In the genomic region with DNA sequence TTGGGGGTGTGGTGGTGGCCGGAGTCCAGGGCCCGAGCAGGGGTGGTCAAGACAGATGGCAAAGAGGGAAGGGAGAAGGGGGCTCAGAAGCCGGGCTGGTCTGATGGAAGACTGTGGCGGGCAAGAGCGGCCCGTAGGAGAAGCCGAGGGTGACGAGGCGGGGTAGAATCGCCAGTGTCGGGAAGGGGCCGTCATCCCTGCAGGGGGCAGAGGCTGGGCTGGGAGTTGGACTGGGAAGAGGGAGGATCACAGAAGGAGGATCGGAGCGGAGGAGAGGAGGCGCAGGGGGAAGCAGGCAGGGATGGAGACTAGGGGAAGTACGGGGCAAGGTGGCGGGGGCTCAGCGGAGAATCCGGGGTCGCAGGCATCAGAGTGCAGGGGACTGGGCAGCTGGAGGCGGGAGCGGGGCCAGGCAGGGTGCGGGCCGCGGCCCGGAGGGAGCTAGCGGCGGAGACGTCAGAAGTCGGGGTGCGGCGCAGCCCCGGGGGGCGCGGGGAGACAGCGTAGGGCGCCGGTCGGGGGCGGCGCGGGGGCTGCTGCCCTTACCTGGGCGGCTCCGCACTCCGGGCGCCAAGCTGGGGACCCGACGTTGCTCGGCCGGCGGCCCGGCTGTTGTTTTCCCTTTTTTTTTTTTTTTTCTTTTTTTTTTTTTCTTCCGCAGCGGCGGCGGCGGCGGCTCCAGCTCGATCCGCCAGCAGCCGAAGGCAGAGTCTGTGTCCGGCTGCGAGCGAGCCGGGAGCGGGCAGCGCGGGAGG, we compare ENCODE assay signal across 8 mouse cellular contexts. TPM values are rescaled to one million over a fixed set of nuclear protein-coding genes. Genes with fewer than 3 reads are reported as not detected.
DNase-seq lines count a peak whose midpoint lies in the region; ATAC-seq and TF ChIP-seq lines count a peak whose summit lies in the region.

A gene (minus strand): TSS at position 713 of the 755 bp plus-strand sequence.

- H3K9ac ChIP-seq in stomach, embryonic 14.5 days (replicated peaks; ENCODE audit: low read depth, low read length) = peak within 1 kb of the TSS; percentile 48

- peaks cover 17% of the 10 kb centered on the region for H3K27me3 ChIP-seq in spleen, adult 2 months (ENCODE audit: control insufficient read depth, insufficient read depth, low read length)
- no peaks in the 10 kb centered on the region for H3K27me3 ChIP-seq in stomach, embryonic 14.5 days (ENCODE audit: control insufficient read depth, insufficient read depth, low read length)

- WGBS in spleen, adult 2 months = 3% methylated on average over 56 of the region's 68 CpGs
- 1% methylated on average over 63 of the region's 68 CpGs for WGBS in stomach, embryonic 14.5 days

- ATAC-seq in stomach, embryonic 14.5 days (ENCODE audit: insufficient number of reproducible peaks, insufficient read depth, low FRiP score, low read depth) = no peak

- no peak for TF ChIP-seq CTCF in spleen, adult 2 months (IDR thresholded peaks at IDR 0.05; ENCODE audit: extremely low read depth, insufficient read depth, insufficient read length, insufficient replicate concordance)

- peaks cover 4% of the 10 kb centered on the region; the same call in 1 of the 2 replicates for H3K4me1 ChIP-seq in spleen, adult 2 months (ENCODE audit: control insufficient read depth, insufficient read depth, insufficient read length)
- peaks cover 20% of the 10 kb centered on the region for H3K4me1 ChIP-seq in stomach, embryonic 14.5 days (ENCODE audit: control insufficient read depth, insufficient read depth, low read length)

- H3K27ac ChIP-seq in spleen, adult 2 months (ENCODE audit: insufficient read depth, low read length) = no peak within 1 kb of the TSS
- H3K27ac ChIP-seq in stomach, embryonic 14.5 days (ENCODE audit: low read length) = no peak within 1 kb of the TSS

- DNase-seq in spleen, adult 2 months (ENCODE audit: low read depth in 1 of 2, low spot score in 2 of 2) = no peak
- no peak for DNase-seq in spleen, postnatal 10 days (ENCODE audit: low spot score in 2 of 2)
- peak; percentile 17 for DNase-seq in cerebellum, adult 9-10 months
- DNase-seq in frontal cortex, postnatal 25 days (ENCODE audit: low spot score in 2 of 2) = peak; percentile 15 to 25
- DNase-seq in kidney, postnatal 36 days = peak; percentile 28 to 64
- DNase-seq in lung, postnatal 10 days = peak; percentile 62
- DNase-seq in spleen, adult 12 weeks (ENCODE audit: low spot score) = no peak

- no peaks in the 10 kb centered on the region for H3K36me3 ChIP-seq in spleen, adult 2 months (ENCODE audit: control insufficient read depth, insufficient read depth, low read length)
- no peaks in the 10 kb centered on the region for H3K36me3 ChIP-seq in stomach, embryonic 14.5 days (ENCODE audit: control insufficient read depth, insufficient read depth, low read length)

- H3K9me3 ChIP-seq in stomach, embryonic 14.5 days (ENCODE audit: control insufficient read depth, low read depth, low read length) = no peaks in the 10 kb centered on the region

- TF ChIP-seq POLR2A in spleen, adult 2 months (IDR thresholded peaks at IDR 0.05; ENCODE audit: low read depth, low read length) = no peak

- H3K4me3 ChIP-seq in spleen, adult 2 months (ENCODE audit: extremely low read depth, insufficient read depth, insufficient read length) = peak within 1 kb of the TSS; percentile 32; the same call in 1 of the 2 replicates
- peak within 1 kb of the TSS; percentile 72 for H3K4me3 ChIP-seq in stomach, embryonic 14.5 days (ENCODE audit: low read depth, low read length)

- peak within 1 kb of the TSS; percentile 98 for H3K4me2 ChIP-seq in stomach, embryonic 14.5 days (replicated peaks; ENCODE audit: low read depth, low read length)

RNA-seq across cellular contexts. Expression of the gene that starts here (rescaled TPM):
- polyA plus RNA-seq in spleen, adult 2 months (2012; rRNA removed) = 0.19 and 0.28 TPM in 2 replicates
- 0.52 and 1.4 TPM in 2 replicates for polyA plus RNA-seq in stomach, embryonic 14.5 days (2014; fragmentation: Nextera tagmentation; extraction: Ambion mirVana)

Comparison
In these comparisons a context has a peak if more than half of its experiments do, and no peak if none do; other contexts are left out.
1. DNase-seq: peak in cerebellum, adult 9-10 months (single experiment), frontal cortex, postnatal 25 days (2 of 2), kidney, postnatal 36 days (2 of 2) and lung, postnatal 10 days (single experiment); none in spleen, adult 2 months (0 of 2), spleen, postnatal 10 days (0 of 2) and spleen, adult 12 weeks (single experiment).